Mouse (Mus musculus) C2C12 (cell line): Measurements from ENCODE around the gene Slit3.

Experiments used
- CEBPB ChIP-seq: IDR thresholded peaks from one replicate; pipeline ENCODE4 v1.6.1; 2011; ENCODE audit warnings: low read depth, mild to moderate bottlenecking, control low read depth, moderate library complexity
- CTCF ChIP-seq: IDR thresholded peaks from one replicate; pipeline ENCODE4 v1.5.1; 2011; ENCODE audit not compliant: control insufficient read depth, insufficient read depth, insufficient read length
- FOSL1 ChIP-seq: IDR thresholded peaks from one replicate; pipeline ENCODE4 v1.8.0; 2011; ENCODE audit warnings: mild to moderate bottlenecking, low read length; ENCODE audit not compliant: poor library complexity, insufficient read depth, severe bottlenecking
- MAX ChIP-seq: IDR thresholded peaks from one replicate; pipeline ENCODE4 v1.6.1; 2011; ENCODE audit warnings: mild to moderate bottlenecking, control low read depth
- MYOD1 ChIP-seq: IDR thresholded peaks from one replicate; pipeline ENCODE4 v1.6.1; 2011; ENCODE audit warnings: low read depth; ENCODE audit not compliant: control insufficient read depth, insufficient read length
- MYOG ChIP-seq: IDR thresholded peaks from one replicate; pipeline ENCODE4 v1.6.1; 2011; ENCODE audit not compliant: control insufficient read depth, insufficient read length; ENCODE audit errors: extremely low read depth
- USF1 ChIP-seq: IDR thresholded peaks from one replicate; pipeline ENCODE4 v1.6.1; 2011; ENCODE audit warnings: low read depth, mild to moderate bottlenecking, control low read depth, moderate library complexity

GRCm38 (mm10) chr11:35546081-35546822, 425.2 kb downstream of the Slit3 start:
- TF ChIP-seq CTCF (no peak), USF1 (no peak), MAX (no peak), CEBPB (no peak), MYOD1 (no peak), MYOG (no peak), FOSL1 (no peak)
